Mouse (Mus musculus) embryo, embryonic 10 days (tissue): ENCODE results near the gene Synj1.

Experiments
- DNase-seq: peaks from one replicate; pipeline ENCODE4 v3.0.0-alpha.2; 2015; ENCODE audit warnings: low spot score

The Synj1 gene

DNA sequence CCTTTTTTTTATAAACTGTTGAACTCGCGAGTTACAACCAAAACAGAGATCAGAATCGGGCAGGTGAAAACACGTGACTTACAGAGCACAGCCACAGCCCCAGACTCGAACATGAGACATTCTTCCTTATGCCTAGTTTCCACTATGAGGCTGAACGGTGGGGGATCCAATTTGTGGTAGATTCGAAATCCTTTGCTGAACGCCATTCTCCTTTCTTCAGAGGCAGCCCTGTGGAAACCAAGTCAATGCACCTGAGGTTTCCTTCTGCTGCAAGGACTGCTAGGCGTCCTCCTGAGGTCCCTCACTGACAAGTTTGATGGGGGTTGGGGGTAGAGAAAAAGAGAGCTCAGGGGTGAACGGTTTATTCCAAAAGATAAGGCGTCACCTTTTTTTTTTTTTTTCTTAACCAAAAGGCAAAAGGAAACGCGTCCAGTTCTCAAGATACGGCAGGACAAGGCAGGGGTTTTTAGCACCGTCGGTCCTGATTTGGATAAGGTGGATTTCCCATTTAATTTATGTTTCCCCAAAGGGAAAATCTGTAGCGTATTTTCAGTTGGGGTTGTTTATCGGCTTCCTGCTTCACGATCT lies 1.1 kb downstream of the Synj1 start:
- DNase-seq = peak; percentile 24

DNA sequence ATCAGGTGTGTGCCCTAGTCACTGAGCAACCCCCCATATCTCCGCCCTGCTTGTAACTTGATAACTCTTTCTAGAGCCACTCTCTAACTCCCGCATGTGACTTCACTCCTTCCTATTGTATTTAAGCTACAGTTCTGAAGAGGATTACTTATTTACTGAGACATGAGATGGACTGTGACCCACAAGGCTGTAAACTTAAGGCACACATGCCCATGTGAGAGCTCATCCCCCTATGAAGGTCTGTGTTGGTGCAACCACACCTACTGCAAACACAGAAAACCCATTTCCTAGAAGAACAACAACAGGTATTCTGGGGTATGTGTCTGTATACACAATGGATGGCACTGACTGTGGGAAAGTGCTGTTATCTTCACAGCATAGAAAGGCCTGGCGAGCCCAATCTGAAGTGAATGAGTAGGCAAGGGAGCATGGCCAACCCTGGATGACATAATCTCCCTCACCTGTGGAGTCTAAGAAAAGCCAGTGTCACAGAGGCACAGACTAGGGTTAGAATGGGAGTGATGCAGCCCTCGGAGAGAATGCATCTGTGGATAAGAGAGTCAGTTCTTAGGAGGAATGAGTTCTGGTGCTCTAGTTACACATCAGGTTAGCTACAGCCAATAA lies 6.1 kb downstream of the Synj1 start:
- no peak for DNase-seq

DNA sequence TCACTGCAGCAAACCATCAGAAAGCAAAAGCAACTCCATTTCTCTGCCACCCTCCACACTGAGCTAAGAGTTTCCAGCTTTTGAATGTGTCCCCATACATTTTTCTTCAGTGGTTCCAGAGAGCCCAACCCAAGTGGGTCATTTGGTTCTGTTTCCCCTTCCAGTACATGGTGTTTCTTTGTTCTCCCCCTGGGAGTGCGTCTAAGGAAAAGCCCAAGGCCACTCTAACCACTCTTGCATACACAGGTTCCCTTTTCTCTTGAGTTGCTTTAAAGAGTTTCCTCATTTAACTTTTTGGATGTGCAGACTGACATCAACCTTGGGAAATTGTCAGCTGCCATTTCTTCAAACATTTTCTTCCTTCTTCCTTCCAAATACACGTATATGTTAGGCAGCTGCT lies 10.0 kb downstream of the Synj1 start:
- no peak for DNase-seq

DNA sequence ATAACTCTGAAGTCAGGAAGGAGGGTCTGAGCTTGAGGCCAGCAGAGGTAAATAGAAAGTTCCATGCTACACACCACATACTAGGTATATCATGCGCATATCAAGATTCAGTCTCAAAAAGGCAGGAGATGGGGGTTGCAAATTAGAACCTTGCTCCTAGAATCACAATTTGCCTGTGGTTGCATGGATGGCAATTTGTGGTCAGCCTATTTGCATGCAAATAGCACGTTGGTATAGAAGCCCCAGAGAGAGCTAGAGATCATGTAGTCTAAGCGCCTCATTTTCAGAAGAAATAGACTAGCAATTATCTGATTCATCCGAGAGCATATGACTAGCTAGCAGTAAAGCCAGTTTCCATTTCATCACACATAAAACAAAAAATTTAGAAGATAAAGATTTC lies 11.3 kb downstream of the Synj1 start:
- no peak for DNase-seq

DNA sequence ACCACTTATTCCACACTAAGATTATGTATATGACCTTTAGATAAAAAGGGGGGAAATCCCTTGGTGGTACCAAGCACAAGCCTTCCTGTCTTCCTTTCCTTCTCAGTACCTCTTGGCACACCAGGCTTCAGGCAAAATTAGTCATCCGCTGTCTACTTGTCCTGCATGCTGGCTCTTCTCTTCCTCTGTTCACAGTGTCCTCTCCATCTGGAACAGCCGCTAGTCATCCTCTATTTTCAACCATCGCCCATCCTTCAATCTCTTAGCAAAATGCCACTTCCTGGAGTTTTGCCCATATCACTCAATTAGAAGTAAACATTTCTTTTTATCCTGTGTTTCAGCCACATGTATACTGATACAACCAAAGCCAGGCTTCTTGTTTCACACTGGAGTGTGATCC lies 13.3 kb downstream of the Synj1 start:
- no peak for DNase-seq

DNA sequence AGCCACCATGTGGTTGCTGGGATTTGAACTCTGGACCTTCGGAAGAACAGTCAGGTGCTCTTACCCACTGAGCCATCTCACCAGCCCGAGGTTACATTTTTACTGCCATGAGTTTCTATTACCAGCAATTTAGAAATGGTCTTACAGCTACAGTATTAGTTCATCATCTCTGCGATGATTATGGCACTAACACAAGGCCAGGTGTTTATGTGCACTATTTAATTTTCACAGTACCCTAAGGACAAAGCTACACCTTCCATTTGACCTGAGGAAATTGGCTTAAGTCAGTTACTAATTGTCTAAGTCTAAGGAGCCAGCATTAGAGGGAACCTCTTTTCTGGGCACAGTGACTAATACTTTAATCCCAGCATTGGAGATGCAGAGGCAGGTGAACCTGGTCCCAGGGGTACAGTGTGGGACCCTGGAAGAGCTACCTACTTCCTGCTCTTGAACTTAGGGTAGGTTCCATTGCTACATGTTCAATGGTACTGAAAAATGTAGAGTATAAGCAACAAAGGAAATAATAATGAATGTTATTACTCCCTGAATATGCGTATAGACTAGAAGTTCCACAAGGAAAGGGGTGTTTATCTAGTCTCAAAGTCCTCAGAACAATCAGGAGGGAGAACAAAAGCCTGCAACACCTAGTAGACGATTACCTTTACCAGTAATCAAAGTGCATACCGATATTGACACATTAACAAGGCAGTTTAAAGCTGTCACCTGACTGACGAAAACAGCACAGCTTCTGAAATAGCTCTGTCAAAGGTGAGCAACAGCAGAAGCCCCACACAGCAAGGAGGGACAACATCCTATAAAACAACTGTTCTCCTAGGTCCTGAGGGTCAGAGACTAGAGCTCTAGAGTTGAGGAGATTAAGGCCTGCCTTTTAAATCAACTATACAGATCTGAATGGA lies 14.5 kb downstream of the Synj1 start:
- no peak for DNase-seq

DNA sequence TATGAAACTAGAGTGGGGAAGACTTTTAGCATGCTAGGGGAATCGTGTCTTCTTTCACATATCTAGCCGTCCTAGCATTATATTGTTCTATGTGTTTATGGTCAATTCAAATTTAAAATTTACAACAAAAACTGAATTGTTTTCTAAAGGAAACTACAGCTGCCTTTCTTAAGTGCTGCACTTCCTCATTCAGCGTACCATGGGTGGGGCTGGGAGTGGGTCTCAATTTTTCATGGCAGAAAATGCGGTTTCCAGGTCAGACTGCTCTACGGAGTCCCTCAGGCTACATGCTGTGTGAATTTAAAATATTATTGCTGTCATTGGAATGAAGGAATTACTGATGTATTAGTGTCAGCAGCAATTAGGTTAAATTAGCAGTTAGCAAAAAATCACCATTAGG lies 15.6 kb downstream of the Synj1 start:
- DNase-seq = no peak

DNA sequence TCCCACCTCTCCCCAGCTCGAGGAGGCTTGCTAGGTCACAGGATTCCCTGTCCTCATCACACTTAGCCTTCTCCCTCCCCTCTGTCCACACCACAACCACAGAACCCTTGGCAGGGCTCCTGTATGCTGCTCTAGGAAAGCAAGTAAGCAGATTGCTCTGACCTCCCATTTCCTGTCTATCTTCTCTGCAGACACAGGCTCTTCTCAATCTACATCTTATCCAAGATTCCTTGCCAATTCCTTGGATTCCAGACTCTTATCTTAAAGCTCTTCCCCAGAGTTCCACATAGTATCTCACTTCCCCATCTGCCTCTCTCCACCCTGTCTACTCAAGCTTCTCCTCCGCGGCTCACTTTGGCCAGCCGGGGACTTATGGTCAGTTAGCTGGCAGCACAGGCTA lies 16.1 kb downstream of the Synj1 start:
- DNase-seq = no peak

DNA sequence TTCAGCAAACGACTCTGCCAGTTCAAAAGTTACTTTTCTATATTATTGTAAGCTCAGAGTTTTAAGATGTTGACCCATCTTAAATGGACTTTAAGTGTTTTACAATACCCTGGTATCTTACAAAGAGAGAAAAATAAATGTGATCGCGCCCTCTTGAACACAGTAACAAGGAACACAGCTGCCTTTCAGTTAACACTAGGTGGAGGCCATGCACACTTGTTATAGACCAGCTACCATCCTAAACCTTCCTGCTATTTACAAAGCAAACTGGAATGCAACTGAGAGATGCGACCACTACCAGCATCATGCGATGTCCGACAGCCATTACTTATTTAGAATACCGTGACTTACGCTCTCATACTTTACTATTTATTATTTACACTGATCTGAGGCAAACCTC lies 21.9 kb downstream of the Synj1 start:
- DNase-seq = no peak

DNA sequence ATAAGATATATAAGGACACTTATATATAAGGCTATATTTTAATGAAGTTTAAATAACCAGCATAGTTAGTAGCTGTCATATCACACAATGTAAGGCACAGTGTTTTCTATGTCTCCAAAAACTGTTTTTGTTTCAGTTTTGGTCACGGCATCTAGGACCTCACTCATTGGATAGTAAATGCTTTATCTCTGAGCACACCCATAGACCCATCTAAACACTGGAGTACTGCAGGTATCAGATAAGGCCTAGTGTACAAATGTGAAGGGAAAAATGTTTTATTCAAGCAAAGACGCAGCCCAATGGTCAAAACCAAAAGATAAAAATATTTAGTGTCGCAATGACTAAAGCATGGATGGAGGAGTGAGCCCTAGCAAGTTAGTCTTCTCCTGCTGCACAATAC lies 22.4 kb downstream of the Synj1 start:
- DNase-seq = no peak

DNA sequence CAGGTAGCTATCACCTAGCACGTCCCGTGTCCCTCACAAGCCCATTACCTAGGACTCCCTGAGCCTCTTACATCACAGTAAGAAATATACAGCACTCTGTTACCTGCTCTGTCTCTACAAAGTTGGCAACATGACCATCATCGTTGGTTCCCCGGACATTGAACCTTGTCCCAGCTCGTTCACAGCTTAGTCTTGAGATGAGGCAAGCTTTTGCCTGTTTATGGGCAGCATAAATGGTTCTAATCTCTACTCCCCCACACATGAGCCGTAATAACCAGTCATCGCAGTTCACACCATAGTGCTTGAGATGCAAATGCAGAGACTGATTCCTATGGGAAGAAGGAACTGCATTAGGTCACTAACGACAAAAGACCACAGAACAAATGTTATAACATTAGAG lies 23.1 kb downstream of the Synj1 start:
- no peak for DNase-seq

DNA sequence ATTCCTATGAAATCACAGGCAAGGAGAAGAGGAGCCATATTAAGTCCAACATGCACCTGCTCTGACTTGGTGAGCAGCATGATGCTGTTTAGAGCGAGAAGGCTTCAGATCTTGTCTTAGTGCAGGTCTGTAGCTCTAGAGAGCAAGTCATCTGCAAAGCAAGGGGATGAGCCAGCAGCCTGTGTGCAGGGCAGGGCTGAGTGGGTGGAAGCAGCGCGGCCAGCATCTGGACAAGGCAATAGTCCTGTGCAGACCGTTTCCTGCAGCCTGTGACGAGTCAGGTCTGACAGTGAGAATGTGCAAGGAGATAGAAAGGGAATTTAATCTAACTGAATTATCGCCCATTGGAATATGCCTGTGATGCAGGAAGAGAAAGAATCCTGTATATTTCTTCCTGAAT lies 40.1 kb downstream of the Synj1 start:
- DNase-seq = no peak

DNA sequence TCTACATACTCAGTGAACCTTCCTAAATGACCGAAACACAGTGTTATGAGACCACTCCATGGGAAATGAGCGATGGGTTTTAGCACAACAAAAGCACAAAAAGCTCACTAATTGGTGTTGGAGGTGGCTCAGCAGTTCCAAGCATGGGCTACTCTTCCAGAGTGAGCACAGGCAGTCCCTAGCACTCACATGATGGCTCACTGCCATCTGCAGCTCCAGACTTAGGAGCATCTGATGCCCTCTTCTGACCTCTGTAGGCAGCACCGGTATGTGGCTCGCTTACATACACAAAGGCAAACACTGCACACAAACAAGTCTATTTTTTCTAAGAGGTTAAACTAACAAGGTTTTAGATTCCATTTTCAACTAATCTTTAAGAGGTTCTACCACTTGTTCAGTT lies 44.9 kb downstream of the Synj1 start:
- DNase-seq = no peak

DNA sequence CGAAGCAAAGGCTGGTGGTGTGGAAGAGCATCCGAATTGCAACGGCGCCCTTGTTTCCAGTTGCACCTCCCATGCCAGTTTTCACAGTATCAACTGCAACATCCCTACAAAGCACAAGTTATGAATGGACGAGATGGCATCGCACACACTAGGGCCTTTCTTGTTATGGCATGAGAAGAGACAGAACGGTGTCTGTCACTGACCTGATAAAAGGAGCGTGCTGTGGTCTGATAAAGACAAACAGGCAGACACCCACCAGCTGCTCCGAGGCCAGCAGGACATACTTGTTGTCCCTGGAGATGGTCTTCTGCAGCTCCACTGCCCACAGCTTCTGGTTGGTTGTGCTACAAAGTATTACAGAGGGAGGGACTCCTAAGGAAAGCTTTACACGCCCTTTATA lies 46.8 kb downstream of the Synj1 start:
- no peak for DNase-seq

DNA sequence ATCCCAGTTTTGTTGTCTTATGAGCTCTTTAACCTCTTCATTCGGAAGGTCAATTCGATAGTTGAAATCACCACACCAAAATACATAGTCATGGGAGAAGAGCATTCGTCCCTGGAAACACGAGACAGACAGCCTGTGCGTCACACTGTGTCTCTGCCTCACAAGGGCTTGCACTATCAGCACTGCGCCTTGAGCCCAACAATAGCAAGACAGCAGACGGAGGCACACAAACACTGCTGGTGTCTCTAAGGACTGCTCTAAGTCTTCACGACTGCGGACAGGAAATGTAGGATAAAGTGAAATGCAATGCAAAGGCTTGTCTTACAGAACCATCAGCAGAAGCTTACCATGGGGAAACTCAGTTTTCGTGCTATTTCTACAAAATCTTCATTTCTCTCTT lies 47.2 kb downstream of the Synj1 start:
- DNase-seq = no peak

DNA sequence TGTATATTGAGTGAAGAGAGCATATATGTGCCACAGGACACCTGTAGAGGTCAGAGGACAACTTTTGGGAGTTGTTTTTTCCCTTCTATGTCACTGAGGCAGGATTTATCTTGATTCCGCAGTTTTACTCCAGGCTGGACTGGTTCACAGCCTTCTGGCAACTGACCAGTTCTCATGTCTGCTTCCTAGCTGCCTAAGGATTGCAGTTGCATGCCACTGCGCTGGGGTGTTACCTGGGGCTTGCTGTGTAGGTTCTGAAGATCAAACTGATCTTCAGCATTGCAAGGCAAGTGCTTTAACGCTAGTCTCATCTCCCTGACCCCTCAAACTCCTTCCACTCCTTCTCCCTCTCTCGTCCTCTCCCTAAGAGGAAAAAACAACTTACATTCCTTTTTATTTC lies 47.9 kb downstream of the Synj1 start:
- DNase-seq = no peak

DNA sequence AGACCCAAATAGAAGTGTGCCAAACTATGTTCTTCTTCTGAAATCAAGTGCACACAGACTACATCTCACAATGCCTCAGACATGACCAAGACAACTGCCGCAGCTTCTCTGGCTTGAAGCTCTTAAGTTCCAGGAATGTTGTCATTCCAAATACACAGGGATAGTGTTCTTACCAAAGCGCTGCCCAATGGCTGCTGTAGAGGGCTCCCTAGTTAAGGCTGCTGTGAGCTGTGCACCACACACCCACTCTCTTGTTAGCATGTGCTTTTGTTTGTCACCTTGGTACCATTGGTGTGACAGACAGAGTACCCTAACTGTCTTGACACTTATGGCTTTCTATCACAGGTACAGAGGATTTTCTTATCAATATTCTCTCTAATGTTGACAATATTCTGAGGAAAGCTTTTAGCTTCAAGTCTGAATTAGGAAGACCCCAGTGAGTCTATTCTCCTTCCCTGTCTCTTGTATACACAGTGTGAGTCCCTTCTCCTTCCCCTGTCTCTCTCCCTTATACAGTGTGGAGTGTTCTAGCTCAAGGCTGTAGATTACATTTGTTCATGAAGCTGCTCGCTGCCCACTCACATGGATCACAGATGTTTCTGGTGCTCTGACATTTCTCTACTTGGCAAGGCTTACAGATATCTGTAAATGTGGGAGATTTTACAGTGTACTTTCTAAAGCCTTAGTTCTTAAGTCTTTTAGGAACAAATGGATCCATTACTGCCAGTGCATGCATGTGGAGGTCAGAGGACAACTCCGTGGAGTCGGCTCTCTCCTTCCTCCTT lies 52.6 kb downstream of the Synj1 start:
- no peak for DNase-seq

DNA sequence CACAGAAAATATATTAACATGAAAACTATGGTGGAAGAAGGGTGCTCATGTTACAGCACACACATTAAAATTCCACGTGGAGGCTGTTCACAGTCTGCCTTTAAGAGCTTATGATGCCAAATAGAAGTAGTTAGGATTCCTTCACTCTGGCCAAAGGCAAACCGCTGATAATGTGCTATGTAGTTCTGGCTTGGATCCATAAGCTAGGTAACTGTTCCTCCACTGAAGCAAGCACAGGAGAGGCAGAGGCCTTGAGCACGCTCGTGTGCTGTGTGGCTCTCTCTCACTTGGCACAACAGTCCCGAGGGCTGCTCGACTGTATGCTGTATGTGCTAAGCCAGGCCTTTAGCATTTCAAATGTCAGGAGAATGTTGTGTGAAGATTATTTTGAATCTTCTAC lies 55.6 kb downstream of the Synj1 start:
- no peak for DNase-seq

DNA sequence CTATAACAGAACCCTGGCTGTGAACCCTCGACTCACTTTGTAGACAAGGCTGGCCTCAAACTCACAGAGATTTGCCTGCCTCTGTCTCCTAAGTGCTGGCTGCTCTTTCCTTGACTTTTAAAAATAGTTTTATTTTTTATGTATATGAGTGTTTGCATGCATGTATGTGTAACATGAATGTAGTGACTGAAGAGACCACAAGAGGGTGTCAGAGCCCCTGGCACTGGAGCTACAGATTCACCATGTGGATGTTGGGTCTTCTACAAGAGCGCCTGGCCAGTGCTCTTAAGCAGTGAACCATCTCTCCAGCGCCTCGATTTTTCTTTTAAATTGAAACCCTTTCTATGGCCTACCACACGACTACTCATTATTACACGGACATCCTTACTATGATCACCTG lies 57.3 kb downstream of the Synj1 start:
- DNase-seq = no peak

DNA sequence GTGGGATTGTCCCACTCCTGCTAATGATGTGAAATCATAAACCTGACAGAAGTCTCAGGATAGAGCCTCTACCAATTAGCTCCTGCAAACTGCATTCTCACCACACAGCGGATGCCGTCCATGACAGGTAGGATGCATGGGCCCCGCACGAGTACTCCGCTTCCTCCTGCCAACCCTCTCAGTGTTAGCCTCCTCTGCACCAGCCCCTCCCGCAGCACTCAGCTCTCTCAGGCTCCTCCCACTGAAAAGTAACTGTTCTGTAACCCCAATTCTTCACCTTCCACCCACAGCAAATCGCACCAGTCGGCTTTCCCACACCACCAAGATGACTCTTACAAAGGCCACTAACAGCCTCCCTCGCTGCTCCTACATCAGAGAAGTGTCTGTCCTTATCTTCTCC lies 58.0 kb downstream of the Synj1 start:
- no peak for DNase-seq

DNA sequence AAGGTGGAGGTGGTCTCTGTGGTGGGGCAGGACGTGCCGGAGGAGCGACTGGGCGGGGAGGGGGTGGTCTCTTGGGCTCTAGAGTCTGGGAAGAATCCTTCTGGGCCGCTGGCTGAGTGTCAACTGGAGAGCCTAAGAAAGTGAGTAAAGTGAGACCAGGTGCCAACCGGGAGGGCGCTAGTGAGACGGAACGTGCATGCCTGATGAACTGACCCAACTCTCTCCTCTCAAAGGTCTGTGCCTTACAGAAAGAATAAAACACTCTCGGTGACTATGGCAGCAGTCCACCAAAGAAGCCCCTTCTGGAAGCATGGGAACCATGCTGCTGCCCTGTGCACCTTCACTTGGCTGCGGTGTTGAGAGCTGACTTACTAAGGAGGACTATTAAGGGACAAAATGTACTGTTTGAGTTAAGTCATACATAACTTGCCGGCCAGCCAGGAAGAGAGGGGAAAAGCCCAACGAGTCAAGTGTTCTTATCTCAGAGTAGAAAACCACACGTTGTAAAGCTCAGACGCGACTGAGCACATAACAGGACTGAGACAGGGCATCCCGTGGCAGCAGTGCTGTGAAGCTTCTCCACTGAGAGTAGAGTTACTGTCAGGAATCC lies 60.6 kb downstream of the Synj1 start:
- DNase-seq = peak; percentile 25

DNA sequence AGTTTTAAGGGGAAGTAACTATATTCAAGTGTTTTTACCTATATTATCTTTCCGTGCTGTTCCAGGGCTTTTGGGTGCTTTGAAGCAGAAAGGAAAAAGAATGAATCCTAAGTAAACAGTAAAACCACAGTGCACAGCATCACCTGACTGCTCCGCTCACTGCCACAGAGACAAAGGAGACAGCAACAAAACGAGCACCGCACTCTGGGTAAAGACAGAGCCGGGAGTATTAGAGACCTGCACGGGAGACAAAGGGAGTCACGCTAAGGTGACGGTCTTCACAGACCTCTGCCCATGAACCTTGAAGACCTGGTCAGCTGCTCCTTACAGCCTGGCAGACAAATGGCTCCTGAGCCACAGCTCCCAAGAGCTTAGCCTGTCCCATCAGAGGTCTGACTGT lies 64.1 kb downstream of the Synj1 start:
- DNase-seq = no peak
